Comparison of ENCODE assay signal across 10 mouse cellular contexts in genomic region chr2:153914151-153914550, GRCm38 (mm10). TPM values are rescaled to one million over a fixed set of nuclear protein-coding genes. Genes with fewer than 3 reads are reported as not detected.
DNase-seq lines count a peak whose midpoint lies in the region; ATAC-seq and TF ChIP-seq lines count a peak whose summit lies in the region.
"Had no signal": no experiment of that assay in that cellular context is flagged by ENCODE, and none has a peak within 500 bp of the region (broad histone marks: within the 10 kb centered on the region; RNA-seq: fewer than 3 reads in every experiment).

No protein-coding gene starts in this region.

- H3K36me3 ChIP-seq in kidney, embryonic 14.5 days (ENCODE audit: control insufficient read depth, insufficient read depth, low read length) = no peaks in the 10 kb centered on the region
- no peaks in the 10 kb centered on the region for H3K36me3 ChIP-seq in heart, postnatal 0 days (replicated peaks; ENCODE audit: control insufficient read depth, insufficient read depth, low read length)
- no peaks in the 10 kb centered on the region for H3K36me3 ChIP-seq in liver, postnatal 0 days (replicated peaks; ENCODE audit: insufficient read depth, low read length)
- H3K36me3 ChIP-seq: embryonic facial prominence, embryonic 15.5 days had no signal

- H3K9ac ChIP-seq in kidney, embryonic 14.5 days (ENCODE audit: low read depth, low read length) = no peak overlapping the region
- no peak overlapping the region for H3K9ac ChIP-seq in heart, postnatal 0 days (replicated peaks; ENCODE audit: low read depth, low read length)
- H3K9ac ChIP-seq in liver, postnatal 0 days (replicated peaks) = no peak overlapping the region
- H3K9ac ChIP-seq: embryonic facial prominence, embryonic 15.5 days had no signal

- no peak for TF ChIP-seq EP300 in heart, postnatal 0 days (IDR thresholded peaks at IDR 0.05; ENCODE audit: low read depth)
- TF ChIP-seq EP300 in liver, postnatal 0 days (IDR thresholded peaks at IDR 0.05; ENCODE audit: low read depth) = no peak

- no peaks in the 10 kb centered on the region for H3K9me3 ChIP-seq in kidney, embryonic 14.5 days (ENCODE audit: control insufficient read depth, low read length)
- H3K9me3 ChIP-seq in heart, postnatal 0 days (replicated peaks; ENCODE audit: control insufficient read depth, low read length) = no peaks in the 10 kb centered on the region
- no peaks in the 10 kb centered on the region for H3K9me3 ChIP-seq in liver, postnatal 0 days (ENCODE audit: low read length)
- H3K9me3 ChIP-seq: embryonic facial prominence, embryonic 15.5 days had no signal

- TF ChIP-seq CTCF in heart, postnatal 0 days (IDR thresholded peaks at IDR 0.05; ENCODE audit: low read depth) = no peak
- no peak for TF ChIP-seq CTCF in liver, postnatal 0 days (IDR thresholded peaks at IDR 0.05; ENCODE audit: low read depth)

- WGBS in kidney, embryonic 14.5 days = 69% methylated on average over 5 of the region's 5 CpGs
- WGBS in heart, postnatal 0 days = 32% methylated on average over 5 of the region's 5 CpGs
- 62% methylated on average over 5 of the region's 5 CpGs for WGBS in liver, postnatal 0 days (ENCODE audit: insufficient replicate concordance)

- ATAC-seq in kidney, embryonic 14.5 days (ENCODE audit: low FRiP score, low TSS enrichment) = no peak
- ATAC-seq in heart, postnatal 0 days (ENCODE audit: insufficient read depth, low read depth) = 0 out of 2 replicates have a peak, but pooled peaks have one; percentile 30
- no peak for ATAC-seq in liver, postnatal 0 days

- H3K4me3 ChIP-seq in kidney, embryonic 14.5 days (ENCODE audit: low read length) = no peak overlapping the region
- H3K4me3 ChIP-seq in heart, postnatal 0 days (ENCODE audit: low read depth, low read length) = no peak overlapping the region
- H3K4me3 ChIP-seq in liver, postnatal 0 days (ENCODE audit: low read depth, low read length) = no peak overlapping the region
- H3K4me3 ChIP-seq: embryonic facial prominence, embryonic 15.5 days had no signal

- no peak overlapping the region for H3K4me2 ChIP-seq in kidney, embryonic 14.5 days (replicated peaks; ENCODE audit: low read depth, low read length)
- H3K4me2 ChIP-seq in heart, postnatal 0 days (ENCODE audit: low read depth, low read length) = no peak overlapping the region
- H3K4me2 ChIP-seq in liver, postnatal 0 days (ENCODE audit: low read depth, low read length) = no peak overlapping the region
- H3K4me2 ChIP-seq: embryonic facial prominence, embryonic 15.5 days had no signal

- peak; percentile 13 for DNase-seq in kidney, postnatal 14 days
- peak; percentile 86 to 95 for DNase-seq in adrenal gland, postnatal 36 days
- DNase-seq in heart, postnatal 0 days (ENCODE audit: low spot score) = peak; percentile 5
- peak; percentile 23 for DNase-seq in ovary, postnatal 14 days (ENCODE audit: low spot score)
- DNase-seq in spleen, adult 12 weeks (ENCODE audit: low spot score) = no peak
- DNase-seq in liver, postnatal 0 days = no peak
- no peak for DNase-seq in T-cell, adult 2 months (ENCODE audit: low spot score)

- H3K27ac ChIP-seq in kidney, embryonic 14.5 days (ENCODE audit: low read depth, low read length) = no peak overlapping the region
- no peak overlapping the region for H3K27ac ChIP-seq in heart, postnatal 0 days (ENCODE audit: low read depth)
- H3K27ac ChIP-seq in liver, postnatal 0 days (ENCODE audit: low read depth) = no peak overlapping the region
- H3K27ac ChIP-seq: embryonic facial prominence, embryonic 15.5 days had no signal

- H3K27me3 ChIP-seq in kidney, embryonic 14.5 days (ENCODE audit: control insufficient read depth, insufficient read depth, low read length) = no peaks in the 10 kb centered on the region
- no peaks in the 10 kb centered on the region for H3K27me3 ChIP-seq in heart, postnatal 0 days (ENCODE audit: control insufficient read depth, insufficient read depth, low read length)
- no peaks in the 10 kb centered on the region for H3K27me3 ChIP-seq in liver, postnatal 0 days (ENCODE audit: insufficient read depth, low read length)
- H3K27me3 ChIP-seq: embryonic facial prominence, embryonic 15.5 days had no signal

- no peaks in the 10 kb centered on the region for H3K4me1 ChIP-seq in kidney, embryonic 14.5 days (ENCODE audit: control insufficient read depth, insufficient read depth, low read length)
- H3K4me1 ChIP-seq in heart, postnatal 0 days (ENCODE audit: control insufficient read depth, insufficient read depth) = no peaks in the 10 kb centered on the region
- no peaks in the 10 kb centered on the region for H3K4me1 ChIP-seq in liver, postnatal 0 days (ENCODE audit: insufficient read depth)

RNA-seq across cellular contexts. Expression of gene Bpifb3, which starts 3.9 kb away (rescaled TPM):
- not detected in 2 replicates for polyA plus RNA-seq in kidney, embryonic 14.5 days (2014; fragmentation: Nextera tagmentation; extraction: Ambion mirVana)
- not detected for total RNA-seq in adrenal gland, postnatal 36 days (2021)
- total RNA-seq in heart, postnatal 0 days (2014; rRNA removed; ENCODE audit: low replicate concordance) = not detected in 2 replicates
- polyA plus RNA-seq in heart, postnatal 0 days (2015; fragmentation: Nextera tagmentation; extraction: Ambion mirVana) = not detected in 2 replicates
- 0.08 TPM in 1 of 2 replicates, not detected in the other for polyA plus RNA-seq in liver, postnatal 0 days (2015; fragmentation: Nextera tagmentation; extraction: Ambion mirVana)
- polyA plus RNA-seq: large intestine, adult 2 months had no signal

RNA-seq across cellular contexts. Expression of gene Bpifb6, which starts 14.0 kb away (rescaled TPM):
- polyA plus RNA-seq in kidney, embryonic 14.5 days (2014; fragmentation: Nextera tagmentation; extraction: Ambion mirVana) = not detected in 2 replicates
- total RNA-seq in adrenal gland, postnatal 36 days (2021) = 1 to 10 TPM in 1 of 2 experiments, under 1 TPM in 1; 0.60 to 6.6 TPM
- total RNA-seq in heart, postnatal 0 days (2014; rRNA removed; ENCODE audit: low replicate concordance) = not detected in 2 replicates
- not detected in 2 replicates for polyA plus RNA-seq in heart, postnatal 0 days (2015; fragmentation: Nextera tagmentation; extraction: Ambion mirVana)
- not detected in 2 replicates for polyA plus RNA-seq in liver, postnatal 0 days (2015; fragmentation: Nextera tagmentation; extraction: Ambion mirVana)
- polyA plus RNA-seq: embryonic facial prominence, embryonic 15.5 days; large intestine, adult 2 months had no signal

RNA-seq across cellular contexts. Expression of gene Bpifb4, which starts 23.9 kb away (rescaled TPM):
- not detected in 2 replicates for polyA plus RNA-seq in kidney, embryonic 14.5 days (2014; fragmentation: Nextera tagmentation; extraction: Ambion mirVana)
- not detected for total RNA-seq in adrenal gland, postnatal 36 days (2021)
- not detected in 2 replicates for total RNA-seq in heart, postnatal 0 days (2014; rRNA removed; ENCODE audit: low replicate concordance)
- polyA plus RNA-seq in heart, postnatal 0 days (2015; fragmentation: Nextera tagmentation; extraction: Ambion mirVana) = not detected in 2 replicates
- not detected in 2 replicates for polyA plus RNA-seq in liver, postnatal 0 days (2015; fragmentation: Nextera tagmentation; extraction: Ambion mirVana)
- polyA plus RNA-seq: embryonic facial prominence, embryonic 15.5 days; large intestine, adult 2 months had no signal

RNA-seq across cellular contexts. Expression of gene Bpifb2, which starts 39.3 kb away (rescaled TPM):
- not detected in 2 replicates for polyA plus RNA-seq in kidney, embryonic 14.5 days (2014; fragmentation: Nextera tagmentation; extraction: Ambion mirVana)
- under 1 TPM in 1 of 2 experiments, not detected in 1; 0.16 TPM for total RNA-seq in adrenal gland, postnatal 36 days (2021)
- not detected in 2 replicates for total RNA-seq in heart, postnatal 0 days (2014; rRNA removed; ENCODE audit: low replicate concordance)
- not detected in 2 replicates for polyA plus RNA-seq in heart, postnatal 0 days (2015; fragmentation: Nextera tagmentation; extraction: Ambion mirVana)
- polyA plus RNA-seq in liver, postnatal 0 days (2015; fragmentation: Nextera tagmentation; extraction: Ambion mirVana) = not detected in 2 replicates
- polyA plus RNA-seq: embryonic facial prominence, embryonic 15.5 days; large intestine, adult 2 months had no signal

RNA-seq across cellular contexts. Expression of gene Sun5, which starts 43.3 kb away (rescaled TPM):
- not detected in 2 replicates for polyA plus RNA-seq in kidney, embryonic 14.5 days (2014; fragmentation: Nextera tagmentation; extraction: Ambion mirVana)
- total RNA-seq in adrenal gland, postnatal 36 days (2021) = under 1 TPM in 1 of 2 experiments, not detected in 1; 0.23 TPM
- total RNA-seq in heart, postnatal 0 days (2014; rRNA removed; ENCODE audit: low replicate concordance) = not detected in 2 replicates
- not detected in 2 replicates for polyA plus RNA-seq in heart, postnatal 0 days (2015; fragmentation: Nextera tagmentation; extraction: Ambion mirVana)
- polyA plus RNA-seq in liver, postnatal 0 days (2015; fragmentation: Nextera tagmentation; extraction: Ambion mirVana) = not detected in 2 replicates
- polyA plus RNA-seq: embryonic facial prominence, embryonic 15.5 days; large intestine, adult 2 months had no signal

Comparison
In these comparisons a context has a peak if more than half of its experiments do, and no peak if none do; other contexts are left out.
1. DNase-seq: peak in kidney, postnatal 14 days (single experiment), adrenal gland, postnatal 36 days (2 of 2), heart, postnatal 0 days (single experiment) and ovary, postnatal 14 days (single experiment); none in spleen, adult 12 weeks (single experiment), liver, postnatal 0 days (single experiment) and T-cell, adult 2 months (single experiment).